Mouse (Mus musculus) testis, adult 2 months (tissue): Measurements from ENCODE around the gene B4galnt1. TPM values are rescaled to one million over a fixed set of nuclear protein-coding genes. Genes with fewer than 3 reads are reported as not detected.

Experiments used
- H3K27ac ChIP-seq: fragments of 200-500 bp; 2 replicates; pipeline ENCODE4 v1.5.1; 2012; ENCODE audit warnings: low read depth, low read length; ENCODE audit not compliant: control insufficient read depth, insufficient read depth
- H3K27me3 ChIP-seq: fragments of 200-500 bp; 2 replicates; pipeline ENCODE4 v1.6.1; 2012; ENCODE audit warnings: mild to moderate bottlenecking, low read length, moderate library complexity; ENCODE audit not compliant: control insufficient read depth, insufficient read depth
- H3K36me3 ChIP-seq: fragments of 200-500 bp; 2 replicates; pipeline ENCODE4 v1.6.1; 2012; ENCODE audit warnings: mild to moderate bottlenecking, low read length; ENCODE audit not compliant: control insufficient read depth, insufficient read depth
- H3K4me1 ChIP-seq: fragments of 200-500 bp; 2 replicates; pipeline ENCODE4 v1.6.1; 2012; ENCODE audit warnings: low read length; ENCODE audit not compliant: control insufficient read depth, insufficient read depth
- H3K4me3 ChIP-seq: fragments of 200-500 bp; 2 replicates; pipeline ENCODE4 v1.5.1; 2012; ENCODE audit warnings: low read depth, mild to moderate bottlenecking, low read length, moderate library complexity, mixed read lengths; ENCODE audit not compliant: control insufficient read depth
- CTCF ChIP-seq: fragments of 200-500 bp; IDR thresholded peaks from 2 replicates; pipeline ENCODE4 v1.5.1; 2012; ENCODE audit warnings: low read depth, mild to moderate bottlenecking, inconsistent platforms, low read length, moderate library complexity; ENCODE audit not compliant: control insufficient read depth, insufficient read depth, insufficient replicate concordance
- POLR2A ChIP-seq: fragments of 200-500 bp; IDR thresholded peaks from 2 replicates; pipeline ENCODE4 v1.6.1; 2012; ENCODE audit warnings: low read depth, mild to moderate bottlenecking, inconsistent platforms, low read length, moderate library complexity; ENCODE audit not compliant: control insufficient read depth
- polyA plus RNA-seq: library from polyadenylated mRNA; depleted of rRNA; stranded (reverse); fragments of >200 nt; gene quantifications from 2 replicates; pipeline ENCODE4 v1.2.3, GENCODE M21; 2012

Gene B4galnt1
- polyA plus RNA-seq, 1 experiment: 27.0 TPM

GRCm38 (mm10) chr10:127166404-127166715 is 1.3 kb downstream of the B4galnt1 start:
- H3K4me3 ChIP-seq: peak overlapping the region; percentile 86
- H3K27ac ChIP-seq: no peak overlapping the region
- no peaks in the 10 kb centered on the region for H3K36me3 ChIP-seq
- peaks cover 21% of the 10 kb centered on the region for H3K4me1 ChIP-seq
- no peaks in the 10 kb centered on the region for H3K27me3 ChIP-seq
- TF ChIP-seq CTCF (no peak), POLR2A (no peak; the same call in 1 of the 2 replicates)

GRCm38 (mm10) chr10:127166771-127167613 is 2.0 kb downstream of the B4galnt1 start:
- H3K4me1 ChIP-seq: peaks cover 23% of the 10 kb centered on the region
- peak overlapping the region; percentile 5 for H3K27ac ChIP-seq
- TF ChIP-seq CTCF: no peak
- TF ChIP-seq POLR2A: no peak
- H3K4me3 ChIP-seq: no peak overlapping the region; the same call in 1 of the 2 replicates
- H3K36me3 ChIP-seq: no peaks in the 10 kb centered on the region
- H3K27me3 ChIP-seq: no peaks in the 10 kb centered on the region

GRCm38 (mm10) chr10:127167614-127168192 is 2.7 kb downstream of the B4galnt1 start:
- H3K4me3 ChIP-seq: no peak overlapping the region
- H3K27ac ChIP-seq: peak overlapping the region; percentile 5; the same call in 1 of the 2 replicates
- peaks cover 23% of the 10 kb centered on the region for H3K4me1 ChIP-seq
- H3K36me3 ChIP-seq: no peaks in the 10 kb centered on the region
- H3K27me3 ChIP-seq: no peaks in the 10 kb centered on the region
- TF ChIP-seq CTCF (no peak), POLR2A (0 out of 2 replicates have a peak, but pooled peaks have one; percentile 20)

GRCm38 (mm10) chr10:127170002-127170401 is 5.0 kb downstream of the B4galnt1 start:
- no peak overlapping the region for H3K27ac ChIP-seq
- peaks cover 23% of the 10 kb centered on the region for H3K4me1 ChIP-seq
- no peaks in the 10 kb centered on the region for H3K36me3 ChIP-seq
- TF ChIP-seq CTCF (no peak), POLR2A (no peak)
- no peak overlapping the region for H3K4me3 ChIP-seq
- H3K27me3 ChIP-seq: no peaks in the 10 kb centered on the region

- H3K27ac ChIP-seq: no peak overlapping the region
- H3K4me3 ChIP-seq: peak overlapping the region; percentile 57
- H3K27me3 ChIP-seq: no peaks in the 10 kb centered on the region
- no peaks in the 10 kb centered on the region for H3K36me3 ChIP-seq
- peaks cover 20% of the 10 kb centered on the region for H3K4me1 ChIP-seq
- TF ChIP-seq CTCF: peak; percentile 86
- no peak for TF ChIP-seq POLR2A
Measured at GRCm38 (mm10) chr10:127170837-127171272, 5.8 kb downstream of the B4galnt1 start.

GRCm38 (mm10) chr10:127171631-127172200 is 6.7 kb downstream of the B4galnt1 start:
- H3K27me3 ChIP-seq: no peaks in the 10 kb centered on the region
- no peak for TF ChIP-seq POLR2A
- H3K4me1 ChIP-seq: peaks cover 12% of the 10 kb centered on the region
- no peaks in the 10 kb centered on the region for H3K36me3 ChIP-seq
- no peak overlapping the region for H3K27ac ChIP-seq
- no peak overlapping the region for H3K4me3 ChIP-seq

GRCm38 (mm10) chr10:127173148-127174065 is 8.4 kb downstream of the B4galnt1 start:
- TF ChIP-seq POLR2A (no peak), CTCF (no peak)
- no peak overlapping the region for H3K4me3 ChIP-seq
- no peak overlapping the region for H3K27ac ChIP-seq
- H3K27me3 ChIP-seq: no peaks in the 10 kb centered on the region; the same call in 1 of the 2 replicates
- no peaks in the 10 kb centered on the region for H3K36me3 ChIP-seq
- peaks cover 19% of the 10 kb centered on the region for H3K4me1 ChIP-seq
